Mouse (Mus musculus) myocyte (in vitro differentiated cells): ENCODE measurements at regions not wholly inside any gene's neighbourhood (a gene's known extent, or its start where the extent isn't known, plus 50 kb on each side); places are given as distances from the start of the nearest gene placed in this dataset.

Source experiments
- CEBPB ChIP-seq: IDR thresholded peaks from 2 replicates; pipeline ENCODE4 v1.6.1; 2011; ENCODE audit warnings: mild to moderate bottlenecking, moderate library complexity; ENCODE audit not compliant: poor library complexity, insufficient read depth, severe bottlenecking
- E2F4 ChIP-seq: IDR thresholded peaks from one replicate; pipeline ENCODE4 v1.6.1; 2011; ENCODE audit warnings: mild to moderate bottlenecking, control low read depth, moderate library complexity; ENCODE audit not compliant: insufficient read depth
- MAX ChIP-seq: IDR thresholded peaks from one replicate; pipeline ENCODE4 v1.6.1; 2011; ENCODE audit warnings: low read depth, mild to moderate bottlenecking, control low read depth
- MYOD1 ChIP-seq, 3 experiments: IDR thresholded peaks; one replicate each; pipeline ENCODE4 v1.6.1; 2011; ENCODE audit warnings: control low read depth in 2 of 3, low read depth in 2 of 3, mild to moderate bottlenecking in 2 of 3, moderate library complexity in 1 of 3; ENCODE audit not compliant: insufficient read length in 2 of 3, control insufficient read depth in 1 of 3
- MYOG ChIP-seq, 3 experiments: IDR thresholded peaks; one replicate each; pipeline ENCODE4 v1.6.1; 2011; ENCODE audit warnings: control low read depth in 2 of 3, low read depth in 2 of 3, mild to moderate bottlenecking in 2 of 3; ENCODE audit not compliant: insufficient read length in 2 of 3, control insufficient read depth in 1 of 3, insufficient read depth in 1 of 3
- POLR2A ChIP-seq: IDR thresholded peaks from one replicate; pipeline ENCODE4 v1.6.1; 2011; ENCODE audit warnings: low read depth, mild to moderate bottlenecking, control low read depth, moderate library complexity; ENCODE audit not compliant: insufficient read length
- POLR2AphosphoS2 ChIP-seq: IDR thresholded peaks from one replicate; pipeline ENCODE4 v1.6.1; 2011; ENCODE audit warnings: low read depth, control low read depth; ENCODE audit not compliant: insufficient read length
- TCF3 ChIP-seq: IDR thresholded peaks from one replicate; pipeline ENCODE4 v1.6.1; 2011; ENCODE audit warnings: low read depth, control low read depth; ENCODE audit not compliant: insufficient read length
- USF1 ChIP-seq: IDR thresholded peaks from one replicate; pipeline ENCODE4 v1.6.1; 2011; ENCODE audit warnings: low read depth, mild to moderate bottlenecking, control low read depth, moderate library complexity

DNA sequence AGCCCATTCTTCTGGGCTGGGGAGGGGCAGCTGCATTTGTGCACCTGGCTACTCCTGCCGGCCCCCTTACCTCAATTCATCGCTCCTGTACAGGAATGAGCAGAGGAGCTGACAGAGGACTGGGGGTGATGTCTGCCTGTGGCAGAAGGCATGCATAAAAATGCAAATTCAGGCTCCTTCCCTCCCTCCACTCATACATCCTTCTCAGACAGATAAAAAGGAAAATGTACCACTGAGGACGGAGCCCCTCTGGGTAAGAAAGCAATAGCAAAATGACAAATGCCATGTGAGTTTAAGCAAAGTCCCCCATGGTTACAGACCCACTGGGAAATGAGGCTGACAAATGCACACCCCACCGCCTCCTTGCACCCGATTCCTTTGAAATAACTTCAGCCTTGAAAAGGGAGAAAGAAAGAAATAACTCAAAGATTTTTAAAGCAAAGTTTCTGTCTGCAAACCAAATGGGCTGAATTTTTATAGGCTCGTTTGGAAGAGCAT is 161.1 kb upstream of the Vstm2b start:
- TF ChIP-seq POLR2A, result no peak
- TF ChIP-seq MAX, result no peak
- no peak for TF ChIP-seq POLR2AphosphoS2
- no peak for TF ChIP-seq E2F4
- no peak for TF ChIP-seq USF1
- TF ChIP-seq CEBPB, result no peak
- no peak for TF ChIP-seq MYOD1 (IDR thresholded peaks at IDR 0.05; ENCODE audit: control insufficient read depth in 1 of 3, insufficient read length in 2 of 3, low read depth in 2 of 3)
- TF ChIP-seq TCF3, result no peak
- no peak for TF ChIP-seq MYOG (IDR thresholded peaks at IDR 0.05; ENCODE audit: control insufficient read depth in 1 of 3, insufficient read depth in 1 of 3, insufficient read length in 2 of 3, low read depth in 2 of 3)
